Mouse (Mus musculus) adrenal gland, postnatal 14 days (tissue): ENCODE results near the gene 2010111I01Rik. TPM values are rescaled to one million over a fixed set of nuclear protein-coding genes. Genes with fewer than 3 reads are reported as not detected.
A peak's percentile ranks its signal among the peaks of the same experiment; 100 is the strongest.
"Not testable (repeated sequence)": the region's sequence is repeated elsewhere in the genome, so short reads cannot be mapped to it uniquely, and the experiment has no call there.

Experiments
- DNase-seq: peaks from one replicate; pipeline ENCODE4 v3.0.0; 2021; ENCODE audit warnings: mixed read lengths
- total RNA-seq: library from RNA; stranded (reverse); gene quantifications from 2 replicates; pipeline ENCODE4 v1.2.3, GENCODE M21; 2021

Gene 2010111I01Rik
- total RNA-seq, 1 experiment from 2014 or later: 78.9 TPM

- DNase-seq: no peak
These were observed 110.7 kb downstream of the 2010111I01Rik start for GRCm38 (mm10) chr13:63075331-63075855.

GRCm38 (mm10) chr13:63080191-63080590 is 115.5 kb downstream of the 2010111I01Rik start:
- DNase-seq: no peak

GRCm38 (mm10) chr13:63080823-63081222 is 116.1 kb downstream of the 2010111I01Rik start:
- DNase-seq: no peak

DNA sequence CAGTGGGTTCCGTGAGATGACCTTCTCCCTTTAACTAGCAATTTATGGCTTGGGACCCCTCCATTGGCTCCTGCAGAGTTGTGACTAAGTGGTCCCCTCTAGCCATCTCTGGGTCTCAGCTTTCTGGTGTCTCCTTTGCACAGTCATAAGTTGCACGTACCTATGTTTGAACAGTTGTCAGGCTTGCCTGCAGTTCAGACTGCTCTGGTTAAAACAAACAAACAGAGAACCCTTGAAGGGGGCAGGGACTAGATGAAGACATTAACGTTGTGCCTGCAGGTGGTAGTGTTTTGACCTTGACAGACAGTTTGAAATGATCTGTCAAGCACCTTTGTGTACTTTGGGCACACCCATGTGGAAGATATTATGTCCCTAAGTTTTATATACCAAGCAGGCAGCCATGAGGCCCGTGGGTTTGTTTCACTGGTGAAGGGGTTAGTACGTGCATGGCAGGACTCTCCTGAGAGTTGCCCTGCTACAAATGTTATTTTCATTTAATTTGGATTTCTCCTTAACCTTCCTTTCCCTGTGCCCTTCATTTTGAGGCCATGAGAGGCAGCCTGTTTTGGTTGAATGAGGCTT is 118.0 kb downstream of the 2010111I01Rik start:
- DNase-seq: no peak

GRCm38 (mm10) chr13:63083139-63083538 is 118.4 kb downstream of the 2010111I01Rik start:
- not testable (repeated sequence) for DNase-seq

- DNase-seq: no peak
These were observed 119.0 kb downstream of the 2010111I01Rik start for GRCm38 (mm10) chr13:63083663-63084062.

GRCm38 (mm10) chr13:63087865-63088683 is 123.4 kb downstream of the 2010111I01Rik start:
- DNase-seq: no peak

DNA sequence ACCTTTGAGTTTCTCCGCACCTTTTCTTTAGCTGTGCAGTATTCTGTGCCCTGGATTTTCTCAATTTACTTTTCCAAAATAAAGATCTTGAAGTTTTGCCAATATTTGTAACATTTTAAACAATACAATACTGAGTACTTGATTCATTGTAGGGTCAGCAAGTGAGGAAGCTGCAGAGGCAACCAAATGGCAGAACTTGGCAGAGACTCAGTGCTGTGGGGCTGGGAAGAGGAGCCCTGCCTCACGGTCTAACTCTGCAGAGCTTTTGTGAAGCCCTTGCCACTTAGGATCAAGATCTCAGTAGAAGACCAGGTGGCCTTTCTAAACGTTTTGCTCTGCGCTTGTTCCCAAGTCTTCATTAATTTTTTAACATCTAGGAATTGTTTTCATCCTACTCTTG is 124.8 kb downstream of the 2010111I01Rik start:
- DNase-seq: no peak

DNA sequence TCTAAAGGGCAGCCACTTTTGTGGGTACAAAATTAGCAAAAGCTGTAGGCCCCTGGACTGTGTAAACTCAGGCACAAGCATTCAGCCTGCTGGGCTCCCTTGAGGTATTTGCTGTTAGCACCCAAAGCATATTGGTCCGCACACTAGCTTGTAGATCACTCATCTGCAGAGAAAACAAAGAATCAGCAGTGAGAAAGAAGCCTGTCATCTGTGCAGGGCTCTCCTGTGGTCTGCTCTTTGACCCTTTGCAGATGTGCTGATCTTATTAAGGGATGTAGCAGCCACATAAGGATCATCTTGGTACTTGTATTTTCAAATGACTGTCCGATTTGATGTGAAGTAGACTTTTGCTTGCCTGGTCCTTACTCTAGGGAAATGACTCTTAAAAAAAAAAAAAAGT is 126.6 kb downstream of the 2010111I01Rik start:
- no peak for DNase-seq

GRCm38 (mm10) chr13:63092299-63092698 is 127.6 kb downstream of the 2010111I01Rik start:
- DNase-seq: no peak

GRCm38 (mm10) chr13:63092874-63093273 is 128.2 kb downstream of the 2010111I01Rik start:
- no peak for DNase-seq

DNA sequence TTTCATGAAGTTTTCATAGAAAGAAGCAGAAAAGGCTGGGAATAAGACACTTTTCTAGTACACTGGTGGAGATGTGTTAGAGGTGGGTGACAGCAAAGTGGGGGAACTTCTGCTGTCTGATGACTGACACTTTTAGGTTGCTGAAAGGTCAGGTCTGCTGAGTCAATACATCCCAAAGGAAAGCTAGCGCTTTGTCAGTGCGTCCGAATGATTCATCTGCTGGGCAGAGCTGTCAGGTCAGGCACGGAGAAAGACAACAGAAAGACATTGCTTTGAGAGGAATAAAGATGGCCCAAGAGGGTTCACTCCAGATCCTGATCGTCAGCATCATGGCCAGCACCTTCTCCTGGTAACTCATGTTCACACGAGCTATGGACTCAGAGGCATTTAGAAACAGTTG is 128.9 kb downstream of the 2010111I01Rik start:
- peak; percentile 39 for DNase-seq

DNA sequence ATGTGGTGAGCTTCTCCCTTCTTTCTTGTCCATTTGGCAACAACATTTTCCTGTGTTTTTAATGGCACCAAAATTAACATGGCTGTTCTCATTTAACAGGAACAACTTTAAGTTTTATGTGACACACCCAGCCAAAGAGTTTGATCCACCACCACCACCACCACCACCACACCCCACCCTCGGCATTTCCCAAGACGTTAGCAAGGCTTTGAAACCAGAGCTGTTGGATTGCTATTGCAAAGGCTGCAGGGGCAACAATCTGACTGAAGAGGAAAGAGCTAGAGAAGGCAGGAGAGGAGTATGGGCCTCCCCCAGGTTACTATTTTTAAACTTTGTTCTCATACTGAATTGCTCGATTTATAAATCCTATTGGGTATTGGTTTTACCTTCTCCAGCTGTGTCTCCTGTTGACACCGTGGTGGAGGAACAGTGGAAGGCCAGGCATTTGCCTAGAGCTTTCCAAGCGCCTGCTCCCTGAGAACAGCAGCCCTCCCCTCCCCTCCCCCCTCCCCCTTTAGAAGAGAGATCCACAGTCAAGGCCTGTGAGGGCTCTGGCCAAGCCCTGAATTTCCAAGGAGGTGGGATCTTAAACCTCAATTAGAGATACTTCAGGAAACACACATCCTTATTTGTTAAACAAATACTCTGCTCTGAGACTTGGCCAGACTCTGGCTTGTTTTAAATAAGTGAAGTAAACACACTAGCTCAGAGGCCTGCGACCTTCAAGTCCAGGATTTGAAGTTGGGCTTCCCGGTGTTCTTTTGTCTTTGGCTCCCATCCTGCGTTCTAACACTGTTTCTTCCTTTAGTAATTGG is 129.8 kb downstream of the 2010111I01Rik start:
- DNase-seq: peak; percentile 8

GRCm38 (mm10) chr13:63096764-63097163 is 132.1 kb downstream of the 2010111I01Rik start:
- peak; percentile 36 for DNase-seq

- no peak for DNase-seq
These were observed 132.8 kb downstream of the 2010111I01Rik start for GRCm38 (mm10) chr13:63097440-63097930.

GRCm38 (mm10) chr13:63101761-63102160 is 137.1 kb downstream of the 2010111I01Rik start:
- DNase-seq: no peak

DNA sequence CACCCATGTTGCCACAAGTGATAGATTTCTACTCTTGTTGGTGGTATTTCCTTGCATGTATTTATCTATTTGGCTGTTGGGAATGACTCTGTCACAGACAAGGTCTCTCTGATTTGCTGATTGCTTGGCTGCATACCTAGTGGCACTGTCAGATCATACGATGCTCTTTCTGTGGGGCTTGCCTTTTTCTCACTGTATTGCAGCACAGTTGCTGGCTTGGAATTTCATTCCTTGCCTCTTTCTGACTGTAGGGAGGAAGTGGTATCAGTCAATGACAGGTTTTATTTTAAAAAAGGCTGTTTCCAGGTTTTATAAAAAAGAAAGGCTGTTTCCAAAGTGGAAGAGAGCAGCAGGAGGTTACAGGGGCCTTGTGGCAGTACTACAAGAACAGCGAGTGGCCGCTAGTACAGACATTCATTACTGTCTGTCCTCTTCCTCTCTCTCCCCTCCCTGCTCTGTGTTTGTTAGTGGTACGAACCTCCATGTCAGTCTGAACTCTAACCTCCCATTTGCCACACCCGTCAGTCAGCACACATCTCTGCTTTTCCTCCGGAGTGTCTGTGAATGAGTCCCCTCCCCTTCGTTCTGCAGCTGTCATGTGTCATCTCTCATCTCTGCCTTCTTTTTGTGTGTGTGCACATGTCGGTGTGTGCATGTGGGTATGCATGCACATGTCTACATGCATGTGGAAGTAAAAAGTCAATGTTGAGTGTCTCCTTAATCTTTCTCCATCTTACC is 138.3 kb downstream of the 2010111I01Rik start:
- DNase-seq: no peak

DNA sequence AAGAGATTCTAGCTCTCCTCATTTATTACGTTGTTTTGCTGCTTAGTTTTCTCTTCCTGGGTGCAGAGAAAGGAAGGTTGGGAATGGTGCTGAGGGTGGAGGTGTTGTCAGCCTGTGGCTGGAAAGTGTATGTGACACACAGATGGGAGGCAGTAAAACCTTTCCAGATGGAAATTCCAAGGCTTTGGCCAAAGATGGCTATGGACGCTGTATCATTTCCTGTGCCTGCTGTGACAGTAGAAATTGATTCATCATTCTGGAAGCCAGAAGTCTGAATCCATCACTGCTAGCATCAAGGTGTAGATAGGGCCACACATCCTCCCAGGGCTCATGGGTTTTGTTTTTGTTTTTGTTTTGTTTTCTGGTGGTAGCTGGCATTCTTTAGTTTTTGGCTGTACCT is 141.9 kb downstream of the 2010111I01Rik start:
- DNase-seq: no peak

DNA sequence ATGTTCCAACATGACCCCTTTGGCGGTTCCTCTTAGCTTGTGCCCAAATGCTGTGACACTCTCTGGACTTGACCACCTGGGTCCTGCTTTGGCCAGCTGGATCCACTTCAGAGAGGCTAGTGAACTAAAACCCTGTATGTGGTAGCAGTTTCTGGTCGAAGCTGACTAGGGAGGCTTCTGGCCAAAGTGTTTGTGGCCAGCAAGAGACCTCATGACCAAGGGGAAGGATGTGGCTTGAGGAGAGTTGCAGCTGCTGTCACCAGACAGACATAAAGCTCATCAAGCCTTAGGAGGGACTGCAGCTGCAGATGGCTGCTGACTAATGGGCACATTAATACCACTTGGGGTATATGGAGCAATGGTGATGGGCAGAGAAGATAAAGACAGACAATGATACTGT is 143.9 kb downstream of the 2010111I01Rik start:
- no peak for DNase-seq

DNA sequence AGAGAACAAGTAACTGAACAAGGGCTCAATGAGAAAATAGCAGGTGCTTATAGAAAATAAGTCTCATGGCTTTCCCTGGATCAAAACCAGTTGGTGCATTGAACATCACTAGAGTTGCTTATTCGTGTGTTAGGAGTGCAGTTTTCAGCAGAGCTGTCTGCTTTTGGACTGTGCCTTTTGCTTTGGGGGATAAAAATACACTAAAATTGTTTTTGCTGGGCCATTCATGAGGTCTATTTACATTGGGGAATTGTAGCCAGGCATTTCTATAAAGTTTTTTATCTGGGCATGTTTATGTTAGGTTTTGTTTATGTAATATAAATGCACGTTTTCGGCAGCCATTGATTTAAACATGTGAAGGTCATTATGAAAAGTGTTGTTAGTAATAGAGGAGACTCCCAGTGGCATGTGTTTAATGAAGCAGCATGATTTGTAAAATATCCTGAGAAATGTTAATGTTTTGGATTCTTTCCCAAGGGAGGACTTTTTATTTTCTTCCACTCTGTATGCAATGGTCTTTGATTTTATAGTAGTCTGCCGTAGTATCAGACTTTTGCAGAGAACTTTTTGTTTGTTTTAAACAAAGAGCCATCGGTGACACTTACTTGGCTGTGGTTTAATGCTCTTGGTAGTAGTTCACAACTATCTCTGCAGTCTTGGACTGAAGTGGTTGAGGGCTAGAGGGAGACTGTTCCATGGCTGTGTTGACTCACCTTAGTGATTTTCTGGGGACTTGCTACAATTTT is 146.8 kb downstream of the 2010111I01Rik start:
- no peak for DNase-seq

DNA sequence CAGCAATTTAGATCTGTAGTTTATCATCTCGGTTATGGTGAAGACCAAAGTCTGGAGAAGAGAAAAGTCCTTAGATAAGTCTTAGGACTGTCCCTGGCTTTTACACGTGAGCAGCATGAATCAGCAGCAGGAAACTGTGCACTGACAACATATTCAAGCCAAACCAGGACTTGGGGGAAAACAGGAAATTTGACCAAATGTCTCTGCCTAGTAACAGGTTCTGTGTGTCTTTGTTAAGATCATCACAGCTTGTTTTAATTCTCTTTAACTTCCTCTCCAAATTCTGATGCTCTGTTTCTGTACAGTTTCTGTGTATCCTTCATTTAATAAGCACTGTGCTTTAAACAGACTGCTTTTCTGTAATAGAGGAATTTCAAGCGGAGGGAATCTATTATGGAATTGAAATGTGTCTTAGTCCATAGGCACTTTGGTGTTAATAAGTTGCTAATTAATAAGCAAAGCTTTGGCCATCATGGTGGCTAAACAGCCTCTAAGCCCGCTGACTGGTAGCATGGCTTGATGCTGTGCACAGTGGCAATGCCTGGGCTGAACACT is 147.4 kb downstream of the 2010111I01Rik start:
- DNase-seq: peak; percentile 22
